ENCODE assay signal across 30 mouse cellular contexts in the genomic region with DNA sequence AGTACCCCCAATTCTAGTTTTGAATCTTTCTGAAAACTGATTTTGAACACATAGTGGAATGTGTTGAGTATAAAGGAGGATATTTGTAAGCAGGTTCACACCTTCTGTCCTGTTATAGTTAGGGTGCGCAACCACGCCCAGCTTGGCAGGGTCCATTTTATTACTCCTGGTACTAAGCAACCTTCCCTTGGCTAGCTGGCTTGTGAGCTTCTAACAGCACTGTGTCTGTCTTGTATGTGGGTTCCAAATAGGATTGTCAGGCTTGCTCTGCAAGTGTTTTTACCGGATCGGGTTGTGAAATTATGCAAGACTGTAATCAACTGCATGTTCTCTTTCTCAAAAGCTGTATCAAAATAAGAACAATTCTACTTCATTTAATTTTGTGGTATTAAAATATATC. TPM values are rescaled to one million over a fixed set of nuclear protein-coding genes. Genes with fewer than 3 reads are reported as not detected.
"Had no signal": no experiment of that assay in that cellular context is flagged by ENCODE, and none has a peak within 500 bp of the region (broad histone marks: within the 10 kb centered on the region; RNA-seq: fewer than 3 reads in every experiment).

No protein-coding gene starts in this region.

- H3K27me3 ChIP-seq: heart, embryonic 13.5 days; heart, embryonic 15.5 days; hindbrain, embryonic 13.5 days; hindbrain, embryonic 15.5 days; kidney, embryonic 15.5 days; limb, embryonic 12.5 days; liver, embryonic 13.5 days; liver, embryonic 15.5 days had no signal

- H3K27ac ChIP-seq: heart, adult 2 months; heart, embryonic 13.5 days; heart, embryonic 15.5 days; hindbrain, embryonic 13.5 days; hindbrain, embryonic 15.5 days; hindbrain, postnatal 0 days; kidney, embryonic 15.5 days; kidney, postnatal 0 days; layer of hippocampus, adult 2 months; left cerebral cortex, adult 2 months; limb, embryonic 10.5 days; limb, embryonic 12.5 days; liver, embryonic 13.5 days; liver, embryonic 15.5 days had no signal

- ATAC-seq: hindbrain, postnatal 0 days; intestine, embryonic 16.5 days had no signal

- H3K4me2 ChIP-seq: heart, embryonic 11.5 days; heart, embryonic 13.5 days; heart, embryonic 15.5 days; hindbrain, embryonic 13.5 days; hindbrain, embryonic 15.5 days; kidney, embryonic 15.5 days; limb, embryonic 12.5 days; liver, embryonic 11.5 days; liver, embryonic 15.5 days had no signal

- H3K4me3 ChIP-seq: heart, adult 2 months; heart, embryonic 13.5 days; heart, embryonic 15.5 days; hindbrain, embryonic 13.5 days; hindbrain, embryonic 15.5 days; kidney, embryonic 15.5 days; layer of hippocampus, adult 2 months; left cerebral cortex, adult 2 months; limb, embryonic 10.5 days; limb, embryonic 12.5 days; liver, embryonic 13.5 days; liver, embryonic 15.5 days had no signal

- H3K9ac ChIP-seq: heart, embryonic 13.5 days; heart, embryonic 15.5 days; hindbrain, embryonic 13.5 days; hindbrain, embryonic 15.5 days; kidney, embryonic 15.5 days; limb, embryonic 12.5 days; liver, embryonic 13.5 days; liver, embryonic 15.5 days had no signal

- DNase-seq: gastrocnemius, postnatal 14 days; gastrocnemius, postnatal 36 days; heart, adult 11 months; heart, adult 2 months; heart, postnatal 14 days; heart, postnatal 36 days; kidney, adult 11 months; kidney, adult 9 months; kidney, postnatal 14 days; kidney, postnatal 36 days; liver, embryonic 13.5 days had no signal

- H3K9me3 ChIP-seq: heart, embryonic 13.5 days; heart, embryonic 15.5 days; hindbrain, embryonic 13.5 days; hindbrain, embryonic 15.5 days; kidney, embryonic 15.5 days; limb, embryonic 10.5 days; limb, embryonic 12.5 days; liver, embryonic 13.5 days; liver, embryonic 15.5 days had no signal

RNA-seq across cellular contexts. Expression of gene Masp2, which starts 20.1 kb away (rescaled TPM):
- polyA plus RNA-seq: heart, embryonic 13.5 days; heart, embryonic 15.5 days; heart, postnatal 0 days; kidney, postnatal 0 days had no signal

RNA-seq across cellular contexts. Expression of gene Gm572, which starts 20.6 kb away (rescaled TPM):
- polyA plus RNA-seq: gonadal fat pad, adult 2 months; hindbrain, embryonic 11.5 days; hindbrain, embryonic 13.5 days; hindbrain, embryonic 15.5 days; hindbrain, postnatal 0 days; intestine, embryonic 14.5 days; intestine, embryonic 16.5 days; kidney, embryonic 15.5 days; kidney, postnatal 0 days; limb, embryonic 10.5 days; limb, embryonic 12.5 days; liver, embryonic 11.5 days; liver, embryonic 13.5 days; liver, embryonic 15.5 days had no signal
